Mouse (Mus musculus) cortical plate, adult 2 months (tissue): ENCODE measurements around the gene Adamts7.

Experiments
- CTCF ChIP-seq: fragments of 200-500 bp; IDR thresholded peaks from 2 replicates; pipeline ENCODE4 v1.5.1; 2011; ENCODE audit warnings: mild to moderate bottlenecking, control low read depth, low read length; ENCODE audit not compliant: insufficient read depth; ENCODE audit errors: extremely low read depth
- POLR2A ChIP-seq: fragments of 200-500 bp; IDR thresholded peaks from 2 replicates; pipeline ENCODE4 v1.6.1; 2011; ENCODE audit warnings: mild to moderate bottlenecking, low read length, control low read depth; ENCODE audit not compliant: insufficient read depth; ENCODE audit errors: extremely low read depth

- TF ChIP-seq CTCF (no peak), POLR2A (no peak)
These were observed 63.9 kb downstream of the Adamts7 start for GRCm38 (mm10) chr9:90226742-90227096.
